Mouse (Mus musculus) cerebellum, adult 11-12 months (tissue): ENCODE results near the gene Lrrc26.
"Not testable (repeated sequence)": the region's sequence is repeated elsewhere in the genome, so short reads cannot be mapped to it uniquely, and the experiment has no call there.

ENCODE experiments used
- DNase-seq: peaks from one replicate; pipeline ENCODE4 v3.0.0; 2022

Gene Lrrc26

DNA sequence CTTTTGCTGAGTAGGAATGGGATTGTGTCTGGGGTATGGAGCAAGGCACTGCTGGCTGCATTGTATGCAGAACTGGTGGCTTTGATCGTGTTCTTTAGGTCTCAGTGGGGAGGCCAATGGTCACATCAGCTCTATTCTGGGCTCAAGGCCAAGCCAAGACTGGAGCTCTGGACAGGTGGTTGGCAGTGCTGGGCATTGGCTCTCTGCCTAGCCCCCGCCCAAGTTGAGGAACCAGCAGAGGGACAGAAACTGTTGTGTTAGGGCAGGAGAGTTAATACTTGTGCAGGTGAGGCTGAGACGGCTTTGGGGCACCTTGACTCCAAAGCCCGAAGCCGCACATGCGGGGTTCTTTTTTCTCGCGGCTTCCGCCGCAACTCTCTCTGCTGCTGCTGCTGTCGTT is at the start of gene Lrrc26:
Gene Lrrc26 (plus strand): TSS at position 265 of the 400 bp plus-strand sequence.
- peak; percentile 85 for DNase-seq

DNA sequence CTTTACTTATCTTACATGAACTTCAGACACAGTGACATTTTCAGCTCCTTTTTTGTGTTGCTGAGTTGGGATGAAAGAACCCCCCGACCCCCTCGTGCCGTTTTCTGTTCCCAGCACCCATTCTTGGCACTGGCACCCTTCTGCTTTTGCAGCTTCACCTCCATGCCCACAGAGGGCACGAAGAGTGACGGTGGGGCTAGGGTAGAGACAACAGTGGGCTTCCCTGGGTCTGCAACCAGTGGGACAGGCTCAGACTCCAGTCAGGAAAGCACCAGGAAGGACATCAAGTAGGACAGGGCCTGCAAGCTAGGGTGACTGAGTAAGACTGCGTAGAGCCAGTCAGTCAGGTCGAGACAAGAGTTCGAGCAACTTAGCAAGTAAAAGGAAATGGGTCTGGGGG is 49.4 kb upstream of the Lrrc26 start:
- peak; percentile 54 for DNase-seq

DNA sequence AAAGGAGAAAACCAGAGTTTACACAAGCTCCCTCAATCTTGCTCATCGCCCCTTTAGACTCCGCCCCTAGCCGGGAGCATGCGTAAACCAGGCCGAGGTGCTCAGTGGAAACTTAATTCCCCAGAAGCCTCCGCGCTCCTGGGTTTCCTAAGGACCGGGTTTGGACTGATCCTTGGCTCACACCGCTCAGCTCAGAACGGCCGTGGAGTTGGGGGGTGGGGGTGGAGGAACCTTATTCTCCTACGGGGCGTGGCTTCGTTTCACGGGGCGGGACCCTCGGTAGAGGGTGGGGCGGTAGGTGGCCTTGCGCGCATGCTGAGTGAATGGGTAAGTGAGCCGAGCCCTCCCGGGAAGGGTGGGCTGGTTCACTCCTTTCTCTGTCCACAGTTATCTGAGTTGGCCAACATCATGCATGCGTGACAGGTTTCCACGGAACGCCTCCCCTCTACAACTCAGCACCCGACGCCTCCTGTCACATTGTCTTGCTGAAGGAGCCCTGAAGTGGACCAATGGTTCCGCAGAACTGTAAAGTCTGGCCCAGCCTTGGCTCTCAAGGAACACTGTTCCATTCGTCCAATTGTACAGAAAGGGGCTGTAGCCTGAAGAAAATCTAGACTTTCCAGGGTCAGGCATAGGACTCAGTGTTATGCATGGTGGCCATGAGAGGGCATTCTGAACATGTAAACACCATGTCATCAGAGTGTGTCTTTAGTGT is 48.8 kb upstream of the Lrrc26 start:
- peak; percentile 78 for DNase-seq

DNA sequence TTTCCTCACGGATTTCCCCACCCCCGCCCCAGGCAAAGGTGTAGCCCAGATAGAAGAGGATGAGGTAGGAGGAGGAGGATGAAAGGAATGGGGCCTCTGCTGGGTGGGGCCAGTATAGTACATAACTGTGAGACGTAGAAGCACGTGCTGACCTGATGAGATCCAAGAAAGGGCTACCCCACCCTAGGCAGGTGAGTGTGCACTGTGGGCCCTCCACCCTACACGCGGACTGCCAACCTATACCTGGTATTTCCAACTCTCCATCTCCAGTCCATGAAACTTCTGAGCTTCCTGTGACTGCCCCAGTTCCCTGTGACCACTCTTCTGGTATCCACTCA is 48.3 kb upstream of the Lrrc26 start:
- peak; percentile 50 for DNase-seq

DNA sequence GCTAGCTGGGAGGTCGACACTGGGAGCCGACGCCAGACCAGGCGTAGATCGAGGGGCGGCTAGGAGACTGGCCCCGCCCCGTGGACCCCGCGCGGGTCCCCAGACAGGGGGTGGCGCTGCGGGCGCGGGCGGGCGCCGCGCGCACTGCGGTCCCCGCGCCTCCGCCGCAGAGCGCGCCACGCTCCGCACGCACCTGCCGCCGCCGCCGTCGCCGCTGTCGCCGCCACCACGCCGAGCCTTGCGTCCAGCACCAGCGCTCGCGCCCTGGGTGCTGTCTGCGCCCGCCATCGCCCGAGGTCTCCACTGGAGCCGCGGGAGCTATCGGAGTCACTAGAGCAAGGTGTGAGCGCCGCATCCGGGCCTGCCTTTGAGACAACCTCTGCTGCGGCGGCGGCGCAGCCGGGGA is 47.6 kb upstream of the Lrrc26 start, which contains the start of the genes Rnf208 and Cysrt1:
Gene Rnf208 (plus strand): TSS at position 155 of the 406 bp plus-strand sequence.
Gene Cysrt1 (minus strand): TSS at position 352 of the 406 bp plus-strand sequence.
- DNase-seq: peak; percentile 60

DNA sequence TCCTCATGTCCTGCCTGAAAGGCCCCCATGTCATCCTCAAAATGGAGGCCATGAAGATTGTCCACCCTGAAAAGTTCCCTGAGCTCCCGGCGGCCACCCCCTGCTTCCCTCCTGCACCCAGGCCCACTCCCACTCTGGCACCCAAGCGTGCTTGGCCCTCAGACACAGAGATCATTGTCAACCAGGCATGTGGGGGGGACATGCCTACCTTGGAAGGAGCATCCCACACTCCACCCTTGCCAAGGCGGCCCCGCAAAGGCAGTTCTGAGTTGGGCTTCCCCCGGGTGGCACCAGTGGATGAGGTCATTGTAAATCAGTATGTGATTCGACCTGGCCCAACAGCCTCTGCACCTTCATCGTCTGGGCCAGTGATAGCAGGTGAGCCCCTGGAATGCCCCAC is 46.4 kb upstream of the Lrrc26 start:
- DNase-seq: peak; percentile 64

DNA sequence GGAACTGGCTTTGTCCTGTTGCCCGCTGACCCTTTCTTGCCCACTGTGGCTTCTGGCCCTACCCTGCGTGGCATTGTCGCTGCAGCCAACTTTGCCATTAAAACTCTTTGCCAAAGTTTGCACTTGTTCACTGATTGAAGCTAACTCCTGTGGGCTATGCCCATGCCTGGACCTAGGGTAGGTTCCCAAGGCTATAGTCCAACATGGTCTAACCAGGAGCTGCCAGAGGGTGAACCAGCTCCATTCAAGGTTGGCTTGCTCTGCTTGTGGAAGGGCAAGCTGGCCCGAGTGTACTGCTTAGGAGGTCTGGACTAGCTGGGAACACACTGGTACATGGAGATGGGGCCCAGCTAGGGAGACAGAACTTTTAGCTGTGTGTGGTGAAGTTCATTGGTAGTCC is 45.6 kb upstream of the Lrrc26 start:
- DNase-seq: no peak

DNA sequence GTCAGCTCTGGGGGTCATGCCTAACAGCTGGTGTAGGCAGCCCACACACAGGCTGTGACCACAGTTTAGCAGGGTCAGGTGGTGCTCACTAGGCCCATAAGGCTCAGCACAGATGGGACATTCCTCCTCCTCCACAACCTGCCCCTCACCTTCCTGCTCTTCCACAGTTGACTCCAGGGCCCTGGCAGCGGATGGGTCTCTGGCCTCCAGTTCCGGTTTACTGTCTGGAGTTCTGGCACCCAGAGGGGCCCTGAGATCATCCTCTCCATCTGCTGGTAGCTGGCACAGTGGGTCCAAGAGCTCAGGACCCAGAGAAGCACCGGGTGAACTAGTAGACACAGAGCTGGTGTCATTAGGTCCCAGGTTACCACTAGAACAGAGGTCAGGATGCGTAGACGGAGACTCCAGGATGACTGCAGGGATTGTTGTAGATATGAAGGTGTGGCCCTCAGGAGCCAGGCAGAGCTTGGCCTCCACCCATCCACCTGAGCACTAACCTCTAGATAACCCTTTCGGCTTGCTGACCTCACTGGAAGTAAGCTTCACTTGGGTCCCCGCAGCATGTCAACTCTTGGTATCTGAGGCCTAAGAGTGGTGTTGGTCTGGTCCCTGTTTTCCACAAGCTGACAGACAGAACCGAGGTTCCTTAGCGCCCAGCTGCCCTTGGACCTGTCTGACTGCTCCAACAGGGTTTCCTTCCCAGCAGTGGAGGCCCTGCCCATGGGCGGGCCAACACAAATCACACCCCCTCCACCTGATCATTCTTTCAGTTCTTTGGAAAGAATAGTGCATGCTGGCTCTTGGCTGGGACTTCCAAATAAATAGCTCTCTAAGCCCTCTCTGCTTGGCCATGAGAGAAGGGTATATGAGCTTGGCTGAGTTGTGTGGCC is 43.3 kb upstream of the Lrrc26 start, which contains the start of gene AL732309.1:
Gene AL732309.1 (minus strand): TSS at position 681 of the 890 bp plus-strand sequence.
- peak; percentile 77 for DNase-seq

DNA sequence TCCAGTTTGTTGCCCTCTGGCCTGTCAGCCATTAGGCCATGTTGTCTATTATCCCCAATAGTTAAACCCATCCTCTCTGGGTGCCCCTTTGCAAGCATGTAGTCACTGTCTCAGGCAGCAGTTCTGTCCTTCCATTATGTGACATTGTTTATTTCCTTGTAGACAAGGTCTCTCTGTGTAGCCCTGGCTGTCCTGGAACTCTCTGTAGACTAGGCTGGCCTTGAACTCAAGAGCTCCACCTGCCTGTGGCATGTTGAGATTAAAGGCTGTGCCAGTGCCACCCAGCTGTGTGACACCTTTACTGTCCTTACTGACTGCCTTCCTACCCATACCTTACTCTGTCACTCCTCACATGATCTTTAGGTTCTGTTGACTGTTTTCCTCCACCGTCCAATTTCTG is 37.4 kb upstream of the Lrrc26 start:
- DNase-seq: no peak

DNA sequence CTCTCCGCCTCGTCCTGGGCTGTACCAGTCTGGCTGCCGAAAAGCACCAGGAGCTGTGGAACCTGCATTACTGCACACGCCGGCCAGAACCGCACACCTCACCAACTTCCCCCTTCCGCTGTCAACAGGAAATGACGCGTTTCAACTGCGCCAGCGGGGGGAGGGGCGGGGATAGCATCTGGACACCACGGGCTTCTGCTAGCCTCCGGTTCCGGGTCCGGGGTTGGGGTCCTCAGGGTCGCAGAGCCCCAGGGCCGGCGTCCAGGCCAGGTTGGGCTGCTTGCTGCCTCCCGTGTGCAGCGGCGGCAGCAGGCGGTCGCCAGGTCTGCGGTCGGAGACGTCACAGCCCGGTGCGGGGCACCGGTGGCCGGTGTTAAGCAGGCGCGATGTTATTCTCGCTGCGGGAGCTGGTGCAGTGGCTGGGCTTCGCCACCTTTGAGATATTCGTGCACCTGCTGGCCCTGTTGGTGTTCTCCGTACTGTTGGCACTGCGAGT is 34.4 kb upstream of the Lrrc26 start, which contains the start of gene Tmem203:
Gene Tmem203 (plus strand): TSS at position 156 of the 496 bp plus-strand sequence.
- DNase-seq: peak; percentile 82

DNA sequence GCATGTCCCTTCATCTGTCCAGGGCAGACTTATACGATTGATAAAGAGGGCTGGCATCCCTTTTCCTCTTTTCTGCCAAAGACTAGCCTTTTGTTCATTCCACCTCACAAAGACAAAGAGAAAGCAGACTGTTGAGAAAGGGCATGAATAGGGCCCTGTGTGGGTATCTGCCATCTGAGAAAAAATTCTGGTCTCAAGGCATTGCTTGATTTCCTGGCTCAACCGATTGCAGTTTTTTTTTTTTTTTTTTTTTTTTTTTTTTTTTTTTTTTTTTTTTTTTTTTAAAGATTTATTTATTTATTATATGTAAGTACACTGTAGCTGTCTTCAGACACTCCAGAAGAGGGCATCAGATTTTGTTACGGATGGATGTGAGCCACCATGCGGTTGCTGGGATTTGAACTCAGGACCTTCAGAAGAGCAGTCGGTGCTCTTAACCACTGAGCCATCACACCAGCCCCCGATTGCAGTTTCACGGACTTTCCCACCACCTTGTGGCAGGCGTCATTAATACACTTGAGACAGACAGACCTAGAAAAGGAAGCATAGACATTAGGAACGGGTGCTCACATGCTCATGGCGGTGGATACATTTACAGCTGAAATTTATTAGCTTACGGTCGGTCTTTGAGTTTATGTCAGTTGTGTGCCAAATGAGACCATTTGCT is 33.1 kb upstream of the Lrrc26 start:
- DNase-seq: not testable (repeated sequence)

DNA sequence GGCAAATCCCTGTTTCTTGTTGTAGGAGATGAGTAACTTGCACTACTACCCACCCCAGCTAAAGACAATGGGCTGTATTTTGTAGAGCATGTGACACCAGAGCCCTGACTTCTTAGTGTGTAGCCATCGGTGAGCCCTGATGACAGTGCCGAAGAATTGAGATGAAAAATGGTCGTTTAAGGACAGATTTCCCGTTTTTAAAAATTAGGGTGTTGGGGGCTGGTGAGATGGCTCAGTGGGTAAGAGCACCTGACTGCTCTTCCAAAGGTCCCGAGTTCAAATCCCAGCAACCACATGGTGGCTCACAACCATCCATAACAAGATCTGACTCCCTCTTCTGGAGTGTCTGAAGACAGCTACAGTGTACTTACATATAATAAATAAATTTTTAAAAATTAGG is 32.5 kb upstream of the Lrrc26 start:
- DNase-seq: not testable (repeated sequence)

DNA sequence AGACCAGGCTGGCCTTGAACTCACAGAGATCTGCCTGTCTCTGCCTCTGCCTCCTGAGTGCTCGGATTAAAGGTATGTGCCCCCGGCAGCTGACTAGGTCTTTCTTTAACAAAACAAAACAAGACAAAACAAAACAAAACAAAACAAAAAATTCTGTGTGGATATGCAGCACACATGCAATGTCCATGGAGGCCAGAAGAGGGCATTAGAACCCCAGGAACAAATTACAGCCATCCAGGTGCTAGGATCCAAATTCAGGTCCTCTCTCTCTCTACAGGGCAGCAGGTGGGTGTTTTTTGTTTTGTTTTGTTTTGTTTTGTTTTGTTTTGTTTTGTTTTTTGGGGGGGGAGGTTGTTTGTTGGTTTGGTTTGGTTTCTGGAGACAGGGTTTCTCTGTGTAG is 30.8 kb upstream of the Lrrc26 start:
- no peak for DNase-seq

DNA sequence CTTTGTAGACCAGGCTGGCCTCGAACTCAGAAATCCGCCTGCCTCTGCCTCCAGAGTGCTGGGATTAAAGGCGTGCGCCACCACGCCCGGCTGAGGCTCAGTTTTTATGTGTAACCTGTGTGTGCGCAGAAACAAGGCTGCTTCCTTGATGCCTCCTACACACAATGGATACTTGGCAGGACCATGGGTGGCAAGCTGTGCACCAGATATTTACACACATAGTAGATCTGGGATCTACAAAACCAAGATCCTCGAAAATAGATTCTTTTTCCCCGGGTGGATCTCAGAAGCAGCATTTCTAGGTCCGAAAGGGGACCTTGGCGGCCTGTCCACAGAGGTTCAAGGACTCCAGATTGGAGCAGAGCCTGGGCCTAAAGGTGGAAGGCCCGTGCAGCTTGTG is 27.8 kb upstream of the Lrrc26 start:
- DNase-seq: no peak

DNA sequence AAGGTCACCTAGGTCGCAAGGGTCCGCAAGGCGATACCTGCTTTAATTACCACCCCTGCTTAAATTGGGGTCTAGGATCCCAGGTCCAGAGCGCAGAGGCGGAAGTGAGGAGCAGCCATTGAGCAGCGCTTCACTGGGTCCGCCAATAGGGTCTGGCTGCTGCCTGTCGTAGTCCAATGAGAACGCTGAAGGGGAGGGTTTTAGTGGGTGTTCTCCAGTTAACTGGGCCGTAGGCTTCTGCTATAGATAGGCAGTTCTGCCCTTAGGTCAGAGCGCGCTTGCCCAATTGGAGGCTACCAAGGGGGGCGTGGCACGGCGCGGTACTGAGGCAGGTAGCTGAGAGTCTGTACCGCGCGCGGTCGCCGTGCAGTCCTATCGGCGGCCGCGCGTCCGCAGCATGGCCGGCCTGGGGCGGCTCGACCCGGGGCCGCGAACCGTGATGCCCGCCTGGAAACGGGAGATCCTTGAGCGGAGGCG is 27.4 kb upstream of the Lrrc26 start, which contains the start of gene Tprn:
Gene Tprn (plus strand): TSS at position 328 of the 477 bp plus-strand sequence.
- peak; percentile 98 for DNase-seq

DNA sequence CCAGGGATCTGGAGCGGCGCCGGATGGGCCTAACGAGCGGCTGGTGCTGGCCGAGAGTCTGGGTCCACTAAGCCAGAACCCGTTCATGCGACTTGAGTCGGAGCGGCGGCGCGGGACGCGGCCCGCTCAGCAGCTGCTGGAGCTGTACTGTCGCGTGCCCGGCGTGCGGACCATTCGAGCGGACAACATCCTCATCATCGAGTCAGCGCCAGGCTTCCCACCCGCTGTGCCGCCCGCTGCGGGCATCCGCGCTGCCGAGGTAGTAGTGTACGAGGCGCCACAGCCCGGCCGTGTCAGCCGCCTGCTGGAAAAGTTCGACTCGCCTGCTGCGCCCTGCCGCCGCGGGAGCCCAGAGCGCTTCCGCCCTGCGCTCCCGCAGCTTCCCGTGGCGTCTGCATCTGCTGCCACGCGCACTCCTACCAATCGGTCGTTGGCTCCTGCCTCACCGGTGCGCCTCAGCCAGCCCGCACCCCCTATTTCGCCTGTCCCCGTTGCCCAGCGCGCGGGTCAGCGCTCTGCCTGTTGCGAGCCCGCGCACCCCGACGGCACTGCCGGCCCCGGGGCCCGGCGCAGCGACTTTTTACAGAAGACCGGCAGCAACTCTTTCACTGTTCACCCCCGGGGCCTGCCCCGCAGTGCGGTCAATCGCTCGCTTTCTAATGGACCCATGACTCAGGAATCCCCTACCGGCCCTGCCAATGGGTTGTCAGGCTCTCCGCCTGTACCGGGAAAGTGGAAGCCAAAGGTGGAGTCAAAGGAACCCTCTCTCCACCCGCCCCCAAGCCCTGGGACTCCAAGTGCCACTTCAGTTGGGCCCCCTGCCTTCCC is 26.7 kb upstream of the Lrrc26 start:
- peak; percentile 85 for DNase-seq

DNA sequence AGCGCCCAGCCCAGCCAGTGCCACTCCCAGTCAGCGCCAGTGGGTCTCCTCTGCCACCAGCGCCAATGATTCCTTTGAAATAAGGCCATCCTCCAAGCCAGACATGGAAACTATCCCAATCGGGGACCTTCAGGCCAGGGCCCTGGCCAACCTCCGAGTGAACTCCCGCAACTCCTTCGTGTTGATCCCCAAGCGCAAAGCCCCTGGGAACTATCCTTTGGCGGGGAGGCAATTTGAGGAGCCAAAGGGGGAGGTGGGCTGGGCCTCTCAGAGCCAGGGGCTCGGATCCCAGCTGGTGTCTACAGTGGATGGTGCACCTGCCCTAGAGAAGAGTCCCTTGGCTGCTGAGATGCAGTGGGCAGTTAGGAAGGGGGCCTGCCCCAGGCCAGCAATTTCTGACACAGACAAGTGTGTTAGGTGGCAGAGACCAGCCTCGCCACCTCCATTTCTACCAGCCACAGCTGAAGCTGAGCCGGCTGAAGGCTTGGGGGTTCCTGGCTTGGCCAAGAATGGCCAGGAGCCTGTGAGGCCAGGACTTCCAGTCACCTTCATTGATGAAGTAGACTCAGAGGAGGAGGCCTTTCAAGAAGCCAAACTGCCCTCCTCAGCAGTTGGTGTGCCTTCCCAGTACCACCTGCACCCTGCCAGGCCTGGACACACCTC is 26.0 kb upstream of the Lrrc26 start:
- peak; percentile 76 for DNase-seq

DNA sequence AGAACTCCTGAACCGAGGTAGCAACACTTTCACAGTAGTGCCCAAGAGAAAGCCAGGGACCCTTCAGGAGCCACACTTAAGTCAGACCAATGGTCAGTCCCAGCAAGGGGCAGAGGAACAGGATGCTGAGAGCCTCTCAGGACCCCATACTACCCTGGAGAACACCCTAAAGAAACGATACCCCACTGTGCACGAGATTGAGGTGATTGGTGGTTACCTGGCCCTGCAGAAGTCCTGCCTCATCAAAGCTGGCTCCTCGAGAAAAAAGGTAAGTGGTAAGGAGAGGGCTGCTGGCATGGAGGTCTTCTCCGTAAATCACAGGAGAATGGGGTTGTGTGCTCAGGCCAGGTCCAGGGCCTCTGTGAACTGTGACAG is 25.4 kb upstream of the Lrrc26 start:
- peak; percentile 69 for DNase-seq

DNA sequence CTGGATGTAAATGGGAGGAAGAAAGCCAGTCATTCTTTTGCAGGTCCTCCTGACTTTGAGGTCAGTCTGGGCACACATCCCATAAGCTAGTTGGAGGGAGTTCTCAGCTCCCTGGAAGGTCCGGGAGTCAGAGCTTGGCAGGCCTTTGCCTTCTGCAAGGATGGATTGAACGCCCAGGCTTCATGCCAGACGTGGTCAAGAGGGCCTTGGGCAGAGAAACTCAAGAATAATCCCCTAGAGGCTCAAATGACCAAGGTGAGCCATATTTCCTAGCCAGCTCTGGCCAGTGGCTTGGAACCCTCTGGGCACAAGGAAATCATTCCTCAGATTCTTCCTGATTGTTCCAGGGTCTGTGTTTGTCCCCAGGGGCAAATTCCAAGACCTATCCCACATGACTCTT is 24.9 kb upstream of the Lrrc26 start:
- peak; percentile 94 for DNase-seq

DNA sequence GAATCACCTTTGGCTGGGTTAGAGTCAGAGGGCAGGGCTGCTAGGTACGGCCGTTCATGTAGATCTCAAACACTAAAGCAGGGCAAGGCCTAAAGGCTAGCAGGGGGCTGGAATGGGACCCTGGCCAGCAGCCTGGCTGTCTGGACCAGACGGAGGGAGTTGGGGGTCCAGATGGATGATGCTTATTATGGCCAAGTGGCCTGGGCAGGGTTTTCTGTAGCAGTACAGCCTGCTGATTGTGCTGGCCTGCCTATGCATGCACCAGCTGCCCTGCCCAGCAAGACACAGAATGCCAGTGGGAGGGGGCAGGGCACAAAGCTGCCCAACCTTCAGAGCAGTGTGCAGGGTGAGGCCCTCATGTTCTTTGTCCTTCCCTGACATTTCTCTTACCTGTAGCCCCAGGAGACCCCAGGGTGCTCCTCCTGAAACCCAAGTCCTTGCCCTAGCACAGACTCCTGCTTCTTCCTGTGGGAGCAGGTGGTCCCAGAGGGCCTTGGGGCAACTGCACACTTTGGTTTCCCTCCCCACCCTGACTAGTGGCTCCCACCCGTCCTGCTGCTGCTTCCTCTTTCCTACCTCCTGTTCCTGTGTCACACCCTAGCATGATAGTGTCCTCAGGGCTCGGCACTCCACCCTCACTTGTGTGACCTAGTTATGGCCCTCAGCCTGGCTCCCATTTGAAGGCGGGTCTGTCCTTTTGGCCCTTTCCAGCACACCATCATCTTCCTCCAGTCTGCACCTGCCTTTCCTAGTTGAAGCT is 23.6 kb upstream of the Lrrc26 start:
- DNase-seq: peak; percentile 99

DNA sequence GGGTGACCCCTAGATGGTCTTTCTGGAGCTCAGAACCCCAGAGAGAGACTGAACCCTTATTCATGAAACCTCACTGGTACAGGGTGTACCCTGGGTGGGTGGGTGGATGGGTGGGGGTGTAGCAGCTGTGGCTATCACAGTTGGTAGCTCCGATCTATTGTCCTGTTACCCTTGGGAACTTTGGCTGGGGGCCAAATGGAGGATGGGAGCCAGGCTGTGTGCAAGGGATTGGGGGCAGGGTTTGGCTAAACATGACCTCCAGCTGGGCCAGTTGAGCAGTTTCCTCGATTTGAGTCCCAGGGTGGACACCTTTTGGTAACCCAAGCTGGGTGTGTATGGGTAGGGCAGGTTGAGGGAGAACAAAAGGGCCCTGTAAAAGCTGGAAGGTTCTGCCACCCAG is 23.0 kb upstream of the Lrrc26 start:
- DNase-seq: peak; percentile 88
